Mouse (Mus musculus) ovary, adult 10 weeks (tissue): ENCODE results near the gene Prss45. TPM values are rescaled to one million over a fixed set of nuclear protein-coding genes. Genes with fewer than 3 reads are reported as not detected.

Source experiments
- polyA plus RNA-seq: library from polyadenylated mRNA; stranded (reverse); fragments of 350-450 nt; fragmentation: Illumina TruSeq; extraction: RNeasy Lipid Tissue Mini Kit (QIAGEN cat#74804); gene quantifications from one replicate; pipeline ENCODE4 v1.2.3, GENCODE M21; 2014

Gene Prss45
- not detected for polyA plus RNA-seq

DNA sequence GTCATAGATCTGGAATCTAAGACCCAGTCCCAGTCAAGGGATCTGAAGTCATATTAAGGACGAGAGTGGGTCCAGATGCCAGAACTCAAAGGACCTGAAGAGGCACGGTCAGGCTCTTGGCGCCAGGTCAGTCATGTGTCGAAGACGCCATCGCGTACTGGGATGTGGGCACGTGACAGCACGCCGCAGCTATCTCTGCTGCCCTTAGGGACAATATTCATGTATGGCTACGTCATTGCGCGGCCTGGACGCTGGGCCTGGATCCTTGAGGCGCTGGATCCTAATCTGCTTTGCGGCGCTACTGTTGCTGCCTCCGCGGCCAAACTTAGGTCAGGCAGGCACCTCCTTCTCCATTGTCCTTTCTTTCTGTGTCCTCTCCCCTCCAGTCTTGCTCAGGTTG lies at the start of gene Prss45:
TSS of gene Prss45 (plus strand) at position 178 of the 400 bp plus-strand sequence.

DNA sequence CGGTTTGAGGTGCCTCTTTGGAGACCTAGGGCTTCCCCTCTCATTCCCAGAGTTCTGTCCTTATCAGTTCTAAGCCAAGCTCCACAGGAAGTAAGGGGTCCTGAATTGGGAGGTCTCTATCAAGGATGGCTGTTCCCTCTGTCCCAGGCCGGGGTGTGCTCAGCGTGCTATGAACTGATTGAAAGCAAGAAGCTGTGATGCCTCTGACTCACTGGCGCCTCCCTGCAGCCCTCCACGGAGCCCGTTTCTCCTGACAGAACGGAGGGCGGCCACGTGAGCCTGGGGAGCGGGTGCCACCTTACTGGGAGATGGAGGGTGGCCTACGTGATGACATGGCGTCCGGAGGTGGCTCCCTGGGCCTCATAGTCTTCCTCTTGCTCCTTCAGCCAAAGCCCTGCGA lies 36.5 kb upstream of the Prss45 start, which contains the start of gene Prss42:
TSS of gene Prss42 (plus strand) at position 301 of the 400 bp plus-strand sequence.

DNA sequence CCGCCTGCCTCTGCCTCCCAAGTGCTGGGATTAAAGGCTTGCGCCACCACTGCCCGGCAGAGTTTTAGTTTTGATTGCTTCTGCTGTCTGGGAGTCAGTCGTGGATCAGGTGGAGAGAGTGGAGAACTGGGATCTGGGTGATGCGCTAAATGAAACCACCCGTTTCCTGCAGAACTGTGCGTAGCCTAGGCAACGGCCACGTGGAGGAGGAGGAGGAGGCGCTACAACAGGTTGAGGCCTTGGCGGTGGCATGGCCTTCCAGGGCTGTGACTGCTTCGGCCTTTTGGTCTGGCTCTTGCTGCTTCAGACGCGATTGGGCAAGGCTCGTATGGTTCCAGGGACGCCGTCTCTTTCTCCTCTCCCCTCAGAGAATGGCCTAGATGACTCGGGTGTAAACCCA lies 20.6 kb upstream of the Prss45 start, which contains the start of gene Prss44:
TSS of gene Prss44 (plus strand) at position 206 of the 400 bp plus-strand sequence.

DNA sequence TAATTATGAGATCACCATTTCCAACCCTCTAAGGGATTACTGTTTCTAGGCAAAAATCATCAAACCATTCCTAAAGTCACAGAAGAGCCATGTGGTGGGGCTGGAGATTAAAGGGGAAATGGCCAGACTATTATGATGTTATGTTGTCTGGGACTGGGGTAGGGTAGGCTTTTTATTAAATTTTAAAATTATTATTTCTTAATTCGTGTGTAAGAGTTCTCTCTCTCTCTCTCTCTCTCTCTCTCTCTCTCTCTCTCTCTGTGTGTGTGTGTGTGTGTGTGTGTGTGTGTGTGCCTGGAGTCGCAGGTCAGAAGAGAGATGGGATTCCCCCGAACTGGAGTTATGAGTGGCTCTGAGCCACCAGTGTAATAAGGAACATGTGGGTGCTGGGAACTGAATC lies 8.0 kb upstream of the Prss45 start, which contains the start of gene Prss43:
TSS of gene Prss43 (plus strand) at position 301 of the 400 bp plus-strand sequence.

DNA sequence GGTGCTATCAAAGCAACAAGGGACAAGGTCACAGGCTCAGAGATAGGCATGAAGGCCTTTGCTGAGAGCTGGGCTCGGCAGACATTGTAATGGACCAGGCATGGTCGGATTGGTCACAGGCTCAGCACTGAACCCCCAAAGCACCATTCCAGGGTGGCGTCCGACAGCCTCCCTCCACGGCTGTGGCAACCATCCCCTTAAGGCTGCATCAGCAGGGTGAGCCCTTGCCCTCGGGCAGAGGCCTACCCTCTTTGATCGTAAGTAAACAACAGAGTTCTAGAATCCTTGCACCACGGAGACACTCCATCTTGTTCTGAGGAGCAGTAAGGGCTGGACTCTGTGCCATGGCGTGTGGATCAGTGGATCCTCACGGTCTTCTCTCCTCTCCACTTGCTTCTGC lies 9.8 kb downstream of the Prss45 start, which contains the start of gene Prss46:
TSS of gene Prss46 (plus strand) at position 301 of the 400 bp plus-strand sequence.

DNA sequence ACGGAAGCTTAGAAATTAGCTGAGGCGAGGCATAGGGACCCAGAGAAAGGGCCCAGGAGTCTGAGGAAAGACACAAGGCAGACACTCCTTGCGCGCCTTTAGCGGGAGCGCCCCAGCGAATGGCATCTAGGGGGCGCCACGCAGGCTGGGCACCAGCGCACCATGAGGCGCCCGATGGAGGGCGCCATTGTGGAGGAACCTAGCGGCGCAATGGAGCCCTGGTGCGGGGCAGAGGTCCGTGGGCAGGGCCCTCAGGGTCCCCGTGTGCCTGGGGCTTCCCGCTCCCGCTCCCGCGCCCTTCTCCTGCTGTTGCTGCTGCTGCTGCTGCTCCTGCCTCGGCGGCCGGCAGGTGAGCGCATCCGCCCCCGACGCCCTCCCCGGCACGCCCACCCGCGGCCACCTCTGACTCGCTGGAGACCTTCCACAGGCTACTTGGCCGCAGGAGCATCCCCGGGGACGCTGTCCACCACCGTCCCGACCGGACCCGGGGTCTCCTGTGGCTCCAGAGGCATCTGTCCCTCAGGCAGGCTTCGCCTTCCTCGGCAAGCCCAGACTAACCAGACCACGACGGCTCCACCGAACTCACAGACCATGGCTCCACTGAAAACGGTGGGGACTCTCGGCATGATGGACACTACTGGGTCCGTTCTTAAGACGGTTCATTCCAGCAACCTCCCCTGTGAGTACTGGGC lies 23.5 kb downstream of the Prss45 start, which contains the start of gene Prss50:
TSS of gene Prss50 (plus strand) at position 187 of the 692 bp plus-strand sequence.

DNA sequence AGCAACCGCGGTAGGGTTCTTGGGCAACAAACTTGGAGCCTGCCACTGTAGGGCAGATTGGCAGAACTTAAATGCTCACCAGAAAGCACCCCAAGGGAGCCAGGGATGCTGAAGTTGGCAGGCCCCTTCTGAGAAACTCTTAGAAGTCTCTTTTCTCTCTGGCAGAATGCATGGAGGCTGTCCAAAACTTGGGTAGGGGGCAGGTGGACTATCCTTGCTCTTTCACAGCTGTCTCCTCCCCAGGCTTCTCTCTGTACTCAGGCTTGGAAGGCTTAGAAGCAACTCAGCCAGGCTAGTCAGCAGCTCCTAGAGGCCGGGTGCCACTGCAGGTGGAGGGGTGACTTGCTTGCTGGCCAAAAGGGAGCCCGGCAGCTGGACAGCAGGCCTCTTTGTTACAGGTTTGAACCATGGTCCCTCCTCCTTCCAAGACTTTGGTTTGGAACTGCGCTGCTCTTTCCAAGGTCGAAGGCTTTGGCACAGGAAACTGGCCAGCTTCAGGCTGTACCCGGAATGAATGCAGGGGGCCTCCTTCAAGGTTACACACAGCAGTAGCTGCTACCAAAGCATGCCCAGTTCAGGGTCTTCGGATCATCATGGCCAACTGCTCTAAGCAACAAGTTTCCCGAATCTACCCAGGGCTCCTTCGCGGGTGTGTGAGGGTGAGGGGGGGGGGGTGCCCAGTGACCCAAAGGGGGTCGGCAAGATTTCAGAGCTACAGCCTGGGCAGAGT lies 45.0 kb downstream of the Prss45 start, which contains the start of gene Als2cl:
TSS of gene Als2cl (plus strand) at position 680 of the 730 bp plus-strand sequence.

DNA sequence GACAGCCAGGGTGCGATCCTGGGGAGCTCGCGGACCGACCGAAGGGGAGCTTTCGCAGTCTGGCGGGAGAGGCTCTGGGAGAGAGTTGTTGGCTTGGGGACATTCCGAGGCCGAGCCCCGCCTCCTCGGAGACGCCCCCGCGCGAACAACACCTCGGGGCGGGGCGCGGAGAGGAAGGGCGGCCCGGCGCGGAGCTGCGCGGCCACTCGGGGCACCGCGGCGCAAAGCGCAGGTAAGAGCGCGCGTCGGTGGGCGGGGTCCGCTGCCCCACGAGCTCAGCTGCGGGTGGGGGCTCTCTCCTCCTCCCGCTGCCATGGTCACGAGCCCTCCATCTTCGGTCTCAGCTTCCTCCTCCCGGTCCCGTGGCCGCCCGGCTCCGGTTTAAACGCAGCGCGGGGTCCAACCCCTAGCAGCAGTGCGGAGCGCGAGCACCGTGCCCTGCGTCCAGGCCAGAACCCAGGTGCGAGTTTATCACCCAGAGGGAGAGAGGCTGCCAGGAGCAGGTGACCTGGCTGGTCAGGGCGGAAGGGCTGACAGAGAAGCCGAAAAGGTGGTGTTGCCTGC lies 45.7 kb downstream of the Prss45 start, which contains the start of gene Tmie:
TSS of gene Tmie (minus strand) at position 116 of the 564 bp plus-strand sequence.

Other genes with a start within 250 kb of the Prss45 start
- gene Nradd, start 210.1 kb upstream of the Prss45 start, polyA plus RNA-seq, result not detected
- gene Nbeal2, start 180.4 kb upstream of the Prss45 start, polyA plus RNA-seq, result not detected
- not detected for gene Ccdc12, start 178.1 kb upstream of the Prss45 start, polyA plus RNA-seq
- not detected for gene Myl3, start 92.7 kb upstream of the Prss45 start, polyA plus RNA-seq
- 0.20 TPM for gene Pth1r, start 87.4 kb upstream of the Prss45 start, polyA plus RNA-seq
- not detected for gene Prss42, start 36.4 kb upstream of the Prss45 start, polyA plus RNA-seq
- gene Prss44, start 20.6 kb upstream of the Prss45 start, polyA plus RNA-seq, result not detected
- gene Prss43, start 7.9 kb upstream of the Prss45 start, polyA plus RNA-seq, result not detected
- gene Prss46, start 9.9 kb downstream of the Prss45 start, polyA plus RNA-seq, result not detected
- gene Prss50, start 23.4 kb downstream of the Prss45 start, polyA plus RNA-seq, result not detected
- gene Als2cl, start 45.3 kb downstream of the Prss45 start, polyA plus RNA-seq, result 1.5 TPM
- 2.9 TPM for gene Tmie, start 45.5 kb downstream of the Prss45 start, polyA plus RNA-seq
- not detected for gene Fam240a, start 82.3 kb downstream of the Prss45 start, polyA plus RNA-seq
- gene Tdgf1, start 111.6 kb downstream of the Prss45 start, polyA plus RNA-seq, result 8.8 TPM
- gene Lrrc2, start 117.0 kb downstream of the Prss45 start, polyA plus RNA-seq, result 47.9 TPM
- gene Rtp3, start 156.0 kb downstream of the Prss45 start, polyA plus RNA-seq, result 0.23 TPM
- 14.5 TPM for gene Ltf, start 184.7 kb downstream of the Prss45 start, polyA plus RNA-seq
- 3.1 TPM for gene Ccrl2, start 222.9 kb downstream of the Prss45 start, polyA plus RNA-seq